Mouse (Mus musculus) thymus, postnatal 0 days (tissue): ENCODE data around the gene Chmp6. TPM values are rescaled to one million over a fixed set of nuclear protein-coding genes. Genes with fewer than 3 reads are reported as not detected.

Experiments used
- DNase-seq: peaks from one replicate; pipeline ENCODE4 v3.0.0-alpha.2; 2015; ENCODE audit warnings: low spot score
- polyA plus RNA-seq: library from polyadenylated mRNA; unstranded; fragments of >200 nt; fragmentation: Nextera tagmentation; extraction: Ambion mirVana; gene quantifications from 2 replicates; pipeline ENCODE4 v1.2.1, GENCODE M21; 2015

The Chmp6 gene
- polyA plus RNA-seq, 1 experiment from 2014 or later, result 86.0 TPM

- no peak for DNase-seq
Measured at GRCm38 (mm10) chr11:119907711-119908110, 5.5 kb upstream of the Chmp6 start.

GRCm38 (mm10) chr11:119909436-119909835 lies 3.8 kb upstream of the Chmp6 start:
- peak; percentile 84 for DNase-seq

GRCm38 (mm10) chr11:119912845-119913244 lies 396 bp upstream of the Chmp6 start:
- no peak for DNase-seq

GRCm38 (mm10) chr11:119913935-119914314 lies 684 bp downstream of the Chmp6 start:
- DNase-seq, result no peak

GRCm38 (mm10) chr11:119914381-119914780 lies 1.1 kb downstream of the Chmp6 start:
- no peak for DNase-seq

GRCm38 (mm10) chr11:119915666-119916065 lies 2.4 kb downstream of the Chmp6 start:
- DNase-seq, result no peak

- no peak for DNase-seq
Measured at GRCm38 (mm10) chr11:119916102-119916790, 3.0 kb downstream of the Chmp6 start.

- no peak for DNase-seq
Measured at GRCm38 (mm10) chr11:119916834-119917469, 3.7 kb downstream of the Chmp6 start.

- no peak for DNase-seq
Measured at GRCm38 (mm10) chr11:119918521-119918920, 5.3 kb downstream of the Chmp6 start.

- no peak for DNase-seq
Measured at GRCm38 (mm10) chr11:119919432-119919831, 6.2 kb downstream of the Chmp6 start.

- DNase-seq, result peak; percentile 78
Measured at GRCm38 (mm10) chr11:119919897-119920296, 6.7 kb downstream of the Chmp6 start.

- no peak for DNase-seq
Measured at GRCm38 (mm10) chr11:119920668-119921067, 7.4 kb downstream of the Chmp6 start.

GRCm38 (mm10) chr11:119925176-119925575 lies 11.9 kb downstream of the Chmp6 start:
- DNase-seq, result no peak

GRCm38 (mm10) chr11:119926762-119927161 lies 13.5 kb downstream of the Chmp6 start:
- no peak for DNase-seq

GRCm38 (mm10) chr11:119928023-119928681 lies 14.9 kb downstream of the Chmp6 start:
- DNase-seq, result peak; percentile 85

- peak; percentile 43 for DNase-seq
Measured at GRCm38 (mm10) chr11:119929603-119930265, 16.5 kb downstream of the Chmp6 start.

GRCm38 (mm10) chr11:119931809-119932208 lies 18.6 kb downstream of the Chmp6 start:
- no peak for DNase-seq

- DNase-seq, result no peak
Measured at GRCm38 (mm10) chr11:119933142-119933541, 19.9 kb downstream of the Chmp6 start.

GRCm38 (mm10) chr11:119933819-119934583 lies 20.8 kb downstream of the Chmp6 start:
- DNase-seq, result peak; percentile 84

- DNase-seq, result no peak
Measured at GRCm38 (mm10) chr11:119934773-119935172, 21.5 kb downstream of the Chmp6 start.

GRCm38 (mm10) chr11:119935457-119935856 lies 22.2 kb downstream of the Chmp6 start:
- peak; percentile 70 for DNase-seq
